Mouse (Mus musculus): ENCODE data around the gene Tcf15. TPM values are rescaled to one million over a fixed set of nuclear protein-coding genes. Genes with fewer than 3 reads are reported as not detected.

Tcf15 gene
- total RNA-seq, 2 experiments from 2014 or later = 2.9 to 3.1 TPM

- DNase-seq (ENCODE audit: low spot score in 2 of 2) = no peak
These were observed 22.9 kb downstream of the Tcf15 start for GRCm38 (mm10) chr2:152166257-152166656.

DNA sequence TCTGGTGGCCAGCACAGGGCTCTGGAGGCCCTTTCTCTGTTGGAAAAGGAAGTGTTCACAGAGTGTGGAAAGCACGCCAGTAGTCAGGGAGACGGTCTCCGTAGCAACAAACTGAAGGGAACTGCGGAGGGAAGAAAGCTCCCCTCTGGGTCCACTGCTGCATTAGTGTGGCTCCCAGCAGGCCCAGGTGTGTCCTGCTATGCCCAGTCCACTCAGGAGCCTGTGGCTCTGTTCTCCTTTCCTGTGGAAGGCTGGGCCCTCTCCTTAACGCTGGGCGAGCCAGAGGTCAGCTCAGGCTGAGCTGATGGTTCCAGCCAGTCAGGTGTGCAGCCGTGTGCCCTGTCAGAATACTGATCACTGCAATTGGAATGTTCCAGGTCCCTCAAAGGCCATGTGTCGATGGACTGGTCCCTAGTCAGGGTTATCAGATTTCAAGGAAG, 24.5 kb downstream of the Tcf15 start:
- DNase-seq (ENCODE audit: low spot score in 2 of 2) = peak; percentile 59 to 70

GRCm38 (mm10) chr2:152169377-152169776, 26.0 kb downstream of the Tcf15 start:
- no peak for DNase-seq (ENCODE audit: low spot score in 2 of 2)

GRCm38 (mm10) chr2:152174861-152175260, 31.5 kb downstream of the Tcf15 start:
- no peak for DNase-seq (ENCODE audit: low spot score in 2 of 2)

DNA sequence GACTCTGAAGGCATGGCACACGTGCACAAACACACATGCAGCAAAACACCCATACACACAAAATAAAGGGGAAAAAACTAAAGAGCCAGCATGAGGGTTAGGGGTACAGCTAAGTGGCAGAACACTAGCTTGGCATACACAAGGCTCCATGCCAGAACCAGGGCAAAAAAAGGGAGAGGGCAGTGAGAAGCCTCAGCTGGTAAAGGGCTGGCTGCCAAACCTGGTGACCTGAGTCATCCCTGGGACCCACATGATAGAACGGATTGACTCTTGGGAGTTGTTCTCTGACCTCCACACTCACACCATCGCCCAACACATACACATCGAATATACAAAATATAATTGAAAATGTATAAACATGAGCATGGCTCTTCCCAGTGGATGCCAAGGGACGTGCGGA, 33.3 kb downstream of the Tcf15 start:
- no peak for DNase-seq (ENCODE audit: low spot score in 2 of 2)

GRCm38 (mm10) chr2:152177162-152177805, 33.9 kb downstream of the Tcf15 start:
- DNase-seq (ENCODE audit: low spot score in 2 of 2) = no peak

DNA sequence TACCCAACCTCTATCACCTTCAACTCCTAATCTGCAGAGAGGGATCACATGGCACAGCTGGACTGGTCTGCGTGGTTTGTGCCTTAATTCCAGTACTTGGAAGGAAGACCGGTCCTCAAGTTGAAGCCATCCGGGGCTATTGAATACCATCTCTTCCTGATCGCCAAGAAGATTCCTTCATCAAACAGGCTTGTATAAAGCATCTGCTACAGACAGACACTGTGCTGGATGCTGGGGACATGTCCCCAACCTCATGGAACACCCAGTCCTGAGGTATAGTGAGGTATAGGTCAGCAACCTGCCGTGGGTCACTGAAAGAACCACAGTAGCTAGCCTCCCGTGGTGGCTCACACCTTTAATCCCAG, 34.4 kb downstream of the Tcf15 start:
- no peak for DNase-seq (ENCODE audit: low spot score in 2 of 2)

- no peak for DNase-seq (ENCODE audit: low spot score in 2 of 2)
These were observed 35.0 kb downstream of the Tcf15 start for GRCm38 (mm10) chr2:152178345-152178744.

- no peak for DNase-seq (ENCODE audit: low spot score in 2 of 2)
These were observed 35.9 kb downstream of the Tcf15 start for GRCm38 (mm10) chr2:152179301-152179700.

DNA sequence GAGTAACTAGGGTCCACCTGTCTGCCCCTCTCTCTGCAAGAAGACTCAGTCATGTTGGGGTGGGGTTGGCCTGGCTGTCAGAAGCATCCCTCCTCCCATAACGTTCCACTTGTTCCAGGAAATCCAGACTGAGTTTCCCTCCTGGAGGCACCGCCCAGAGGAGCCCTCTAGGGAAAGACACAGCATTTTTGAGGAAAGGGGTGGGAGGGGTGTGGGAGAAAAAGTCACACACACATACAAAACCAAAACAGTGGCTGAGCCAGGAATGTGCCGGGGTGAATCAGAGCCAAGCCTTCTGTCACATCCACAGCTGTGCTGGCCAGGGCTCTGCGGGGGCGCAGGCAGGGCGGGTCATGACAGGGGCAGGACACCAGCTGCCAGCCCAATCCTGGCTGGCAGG, 37.0 kb downstream of the Tcf15 start:
- no peak for DNase-seq (ENCODE audit: low spot score in 2 of 2)

GRCm38 (mm10) chr2:152187132-152187531, 43.8 kb downstream of the Tcf15 start:
- DNase-seq (ENCODE audit: low spot score in 2 of 2) = no peak

GRCm38 (mm10) chr2:152189213-152189612, 45.9 kb downstream of the Tcf15 start:
- DNase-seq (ENCODE audit: low spot score in 2 of 2) = no peak

- no peak for DNase-seq (ENCODE audit: low spot score in 2 of 2)
These were observed 46.3 kb downstream of the Tcf15 start for GRCm38 (mm10) chr2:152189640-152190039.

DNA sequence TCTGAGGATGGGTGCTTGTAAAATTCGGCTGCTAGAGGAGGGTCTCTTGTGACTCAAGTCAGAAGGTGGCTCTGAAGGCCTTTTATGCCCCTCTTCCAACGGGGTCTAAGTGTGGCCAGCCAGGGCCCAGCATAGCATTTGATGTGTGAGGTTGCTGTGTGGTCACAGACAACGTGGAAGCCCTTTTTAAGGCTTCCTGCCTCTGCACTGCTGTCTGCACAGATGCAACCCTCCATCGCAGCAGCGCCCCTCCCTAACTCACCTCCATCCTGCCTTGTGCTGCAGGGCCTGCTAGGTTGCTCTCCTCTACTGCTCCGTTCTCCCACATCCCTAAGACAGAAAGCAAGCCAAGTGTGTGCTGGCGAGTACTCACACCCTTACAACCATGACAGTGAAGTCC, 46.8 kb downstream of the Tcf15 start:
- DNase-seq (ENCODE audit: low spot score in 2 of 2) = no peak

GRCm38 (mm10) chr2:152192591-152193345, 49.4 kb downstream of the Tcf15 start:
- no peak for DNase-seq (ENCODE audit: low spot score in 2 of 2)

DNA sequence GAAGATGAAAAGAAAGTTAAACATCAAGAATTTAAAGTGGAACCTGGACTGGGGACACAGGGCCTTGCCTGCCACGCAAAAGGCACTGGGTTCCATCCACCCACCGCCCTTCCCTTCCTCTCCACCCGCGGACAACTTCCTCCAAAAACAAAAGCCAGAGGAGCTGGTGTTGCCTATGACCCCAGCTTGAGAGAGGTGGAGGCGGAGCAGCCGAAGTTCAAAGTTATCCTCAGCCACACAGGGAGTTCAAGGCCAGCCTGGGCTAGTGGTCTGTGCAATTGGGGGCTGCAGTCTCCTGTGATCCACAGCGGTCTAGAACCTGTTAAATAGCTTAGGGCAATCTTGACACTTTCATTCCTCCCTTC, 50.0 kb downstream of the Tcf15 start:
- no peak for DNase-seq (ENCODE audit: low spot score in 2 of 2)

DNA sequence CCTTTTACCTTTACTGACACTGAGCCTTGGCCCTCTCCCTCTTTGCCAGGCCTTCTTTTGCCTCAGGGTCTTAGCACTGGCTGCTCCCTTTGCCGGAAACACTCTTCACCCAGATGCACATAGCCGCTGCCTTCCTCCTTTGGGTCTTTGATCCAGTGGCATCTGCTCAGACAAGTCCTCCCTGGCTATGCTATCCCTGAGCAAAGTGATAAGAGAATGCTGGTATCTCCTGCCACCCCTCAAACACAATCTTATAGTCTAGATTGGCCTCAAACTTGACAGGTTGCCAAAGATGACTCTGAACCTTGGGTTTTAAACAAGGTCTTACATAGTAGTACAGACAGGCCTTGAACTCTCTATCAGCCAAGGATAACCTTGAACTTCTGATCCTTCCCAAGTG, 51.2 kb downstream of the Tcf15 start:
- no peak for DNase-seq (ENCODE audit: low spot score in 2 of 2)

DNA sequence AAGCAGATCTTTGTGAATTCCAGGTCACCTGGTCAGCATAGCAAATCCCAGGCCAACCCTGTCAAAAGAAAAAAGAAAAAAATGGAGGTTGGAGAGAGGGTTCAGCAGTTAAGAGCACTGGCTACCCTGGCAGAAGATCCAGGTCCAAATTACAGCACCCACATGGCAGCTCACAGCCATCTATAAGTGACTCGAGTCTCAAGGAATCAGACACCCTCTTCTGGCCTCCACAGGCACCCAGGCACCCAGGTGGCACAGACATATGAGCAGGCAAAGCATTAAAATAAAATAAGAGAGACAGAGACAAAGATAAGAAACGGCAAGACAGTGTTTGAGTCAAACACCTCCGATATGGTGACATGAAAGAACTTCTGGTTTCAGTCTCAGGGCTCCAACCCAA, 53.5 kb downstream of the Tcf15 start:
- no peak for DNase-seq (ENCODE audit: low spot score in 2 of 2)

DNA sequence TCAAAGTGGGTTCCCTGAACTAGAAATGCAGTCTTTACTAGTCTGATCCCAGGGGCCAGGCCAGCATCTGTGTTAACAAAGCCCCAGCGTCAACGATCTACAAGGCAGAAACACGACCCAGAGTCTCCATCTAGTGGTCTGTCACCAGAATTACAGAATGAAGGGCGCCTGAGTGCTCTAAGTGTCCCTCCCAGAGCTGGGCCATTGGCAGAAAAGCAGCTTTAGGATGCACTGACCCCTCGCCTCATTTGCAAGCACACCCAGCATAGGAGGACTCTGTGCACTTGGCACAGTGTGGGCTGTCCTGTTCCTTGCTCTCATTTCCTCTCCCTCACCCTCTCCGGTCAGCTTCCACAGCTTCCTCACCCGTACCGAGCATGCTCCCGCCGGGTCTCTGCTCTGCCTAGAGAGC, 53.9 kb downstream of the Tcf15 start:
- DNase-seq (ENCODE audit: low spot score in 2 of 2) = peak; percentile 37 to 85

All from layer of hippocampus, adult 18-20 months (tissue).